Mouse (Mus musculus): ENCODE measurements around the gene Zfp874a.

GRCm38 (mm10) chr13:67495631-67496030 is 44.2 kb upstream of the Zfp874a start:
- TF ChIP-seq POLR2A (IDR thresholded peaks at IDR 0.05; ENCODE audit: insufficient read length, low read depth), result no peak
- no peak for TF ChIP-seq USF1 (IDR thresholded peaks at IDR 0.05; ENCODE audit: low read depth)
- TF ChIP-seq TCF12 (IDR thresholded peaks at IDR 0.05; ENCODE audit: insufficient read depth, poor library complexity, severe bottlenecking), result no peak
- no peak for TF ChIP-seq CEBPB (IDR thresholded peaks at IDR 0.05; ENCODE audit: insufficient read depth, poor library complexity, severe bottlenecking)
- no peak for TF ChIP-seq MAX (IDR thresholded peaks at IDR 0.05; ENCODE audit: low read depth)
- TF ChIP-seq MYOG (IDR thresholded peaks at IDR 0.05; ENCODE audit: control insufficient read depth in 1 of 3, insufficient read depth in 1 of 3, insufficient read length in 2 of 3, low read depth in 2 of 3), result no peak

Measured in myocyte (in vitro differentiated cells).